Mouse (Mus musculus) MEL (cell line): ENCODE data around the gene Olfr551. TPM values are rescaled to one million over a fixed set of nuclear protein-coding genes. Genes with fewer than 3 reads are reported as not detected.

Source experiments
- DNase-seq: peaks from one replicate; pipeline ENCODE4 v3.0.0; 2011; ENCODE audit warnings: low read depth, low spot score
- H3K27ac ChIP-seq: 2 replicates; pipeline ENCODE4 v1.5.1; 2012; ENCODE audit warnings: low read depth, mild to moderate bottlenecking, control low read depth, low read length, moderate library complexity; ENCODE audit not compliant: control insufficient read depth
- H3K27me3 ChIP-seq, 2 experiments: fragments of 150-350 bp in 1 of 2; sonication (generic) in 1 of 2; 2 replicates each; pipeline ENCODE4 v1.6.1; 2012; ENCODE audit warnings: low read length in 2 of 2, mild to moderate bottlenecking in 2 of 2, improper control_type of control experiment in 1 of 2, moderate library complexity in 1 of 2; ENCODE audit not compliant: insufficient read depth in 2 of 2, control insufficient read depth in 1 of 2
- H3K36me3 ChIP-seq, 2 experiments: 2 replicates each; pipeline ENCODE4 v1.6.1; 2012 to 2014; ENCODE audit warnings: low read length in 2 of 2, improper control_type of control experiment in 1 of 2, inconsistent platforms in 1 of 2, mild to moderate bottlenecking in 1 of 2; ENCODE audit not compliant: insufficient read depth in 2 of 2, control insufficient read depth in 1 of 2
- H3K4me1 ChIP-seq, 2 experiments: fragments of 150-350 bp in 1 of 2; sonication (generic) in 1 of 2; 2 replicates each; pipeline ENCODE4 v1.6.1; 2012; ENCODE audit warnings: low read length in 2 of 2, improper control_type of control experiment in 1 of 2, mild to moderate bottlenecking in 1 of 2; ENCODE audit not compliant: insufficient read depth in 2 of 2, control insufficient read depth in 1 of 2
- H3K4me3 ChIP-seq, 2 experiments: fragments of 150-350 bp in 1 of 2; sonication (generic) in 1 of 2; 2 replicates each; pipeline ENCODE4 v1.5.1; 2012; ENCODE audit warnings: low read depth in 2 of 2, low read length in 2 of 2, mild to moderate bottlenecking in 2 of 2, moderate library complexity in 2 of 2, control low read depth in 1 of 2, improper control_type of control experiment in 1 of 2; ENCODE audit not compliant: control insufficient read depth in 1 of 2, insufficient read depth in 1 of 2
- H3K79me2 ChIP-seq: 2 replicates; pipeline ENCODE4 v1.6.1; 2012; ENCODE audit warnings: mild to moderate bottlenecking, low read length, moderate library complexity; ENCODE audit not compliant: control insufficient read depth, poor library complexity, insufficient read depth
- H3K9ac ChIP-seq: 2 replicates; pipeline ENCODE4 v1.6.1; 2012; ENCODE audit warnings: low read depth, mild to moderate bottlenecking, control low read depth, low read length, moderate library complexity; ENCODE audit not compliant: control insufficient read depth, poor library complexity, severe bottlenecking
- H3K9me3 ChIP-seq: fragments of 150-350 bp; sonication (generic); replicated peaks from 2 replicates; pipeline ENCODE4 v1.6.1; 2012; ENCODE audit warnings: mild to moderate bottlenecking, low read length, improper control_type of control experiment, moderate library complexity; ENCODE audit not compliant: insufficient read depth
- CHD1 ChIP-seq: IDR thresholded peaks from 2 replicates; pipeline ENCODE4 v1.6.1; 2012; ENCODE audit warnings: low read depth, mild to moderate bottlenecking, inconsistent platforms, low read length, improper control_type of control experiment
- CHD2 ChIP-seq: IDR thresholded peaks from 2 replicates; pipeline ENCODE4 v1.6.1; 2011; ENCODE audit warnings: low read length, improper control_type of control experiment
- E2F4 ChIP-seq: IDR thresholded peaks from 2 replicates; pipeline ENCODE4 v1.6.1; 2011; ENCODE audit warnings: low read depth, low read length, improper control_type of control experiment, borderline replicate concordance
- ELF1 ChIP-seq: IDR thresholded peaks from 2 replicates; pipeline ENCODE4 v1.6.1; 2014; ENCODE audit warnings: low read depth, mild to moderate bottlenecking, inconsistent platforms, low read length, improper control_type of control experiment, moderate library complexity
- EP300 ChIP-seq, 2 experiments: IDR thresholded peaks; 2 replicates each; pipeline ENCODE4 v1.6.1; 2011; ENCODE audit warnings: improper control_type of control experiment in 2 of 2, low read length in 2 of 2, low read depth in 1 of 2, mild to moderate bottlenecking in 1 of 2
- GABPA ChIP-seq: IDR thresholded peaks from 2 replicates; pipeline ENCODE4 v1.6.1; 2012; ENCODE audit warnings: low read depth, mild to moderate bottlenecking, inconsistent platforms, low read length, improper control_type of control experiment, moderate library complexity
- JUND ChIP-seq: IDR thresholded peaks from 2 replicates; pipeline ENCODE4 v1.6.1; 2011; ENCODE audit warnings: low read depth, mild to moderate bottlenecking, improper control_type of control experiment, low read length
- MAFK ChIP-seq: IDR thresholded peaks from 2 replicates; pipeline ENCODE4 v1.6.1; 2011; ENCODE audit warnings: low read depth, mild to moderate bottlenecking, low read length, improper control_type of control experiment, borderline replicate concordance
- MAZ ChIP-seq: IDR thresholded peaks from 2 replicates; pipeline ENCODE4 v1.6.1; 2012; ENCODE audit warnings: low read depth, mild to moderate bottlenecking, inconsistent platforms, low read length, improper control_type of control experiment
- MXI1 ChIP-seq: IDR thresholded peaks from 2 replicates; pipeline ENCODE4 v1.6.1; 2011; ENCODE audit warnings: mild to moderate bottlenecking, low read depth, low read length, improper control_type of control experiment
- MYB ChIP-seq: IDR thresholded peaks from 2 replicates; pipeline ENCODE4 v1.6.1; 2011; ENCODE audit warnings: mild to moderate bottlenecking, low read depth, low read length, improper control_type of control experiment
- NELFE ChIP-seq: IDR thresholded peaks from 2 replicates; pipeline ENCODE4 v1.6.1; 2011; ENCODE audit warnings: low read depth, low read length, improper control_type of control experiment
- POLR2A ChIP-seq, 2 experiments: IDR thresholded peaks; 2 replicates each; pipeline ENCODE4 v1.6.1; 2011 to 2012; ENCODE audit warnings: low read length in 2 of 2, mild to moderate bottlenecking in 2 of 2, control low read depth in 1 of 2, improper control_type of control experiment in 1 of 2, low read depth in 1 of 2, moderate library complexity in 1 of 2; ENCODE audit not compliant: control insufficient read depth in 1 of 2, insufficient read depth in 1 of 2, poor library complexity in 1 of 2
- POLR2AphosphoS2 ChIP-seq: IDR thresholded peaks from 2 replicates; pipeline ENCODE4 v1.6.1; 2011; ENCODE audit warnings: low read length, improper control_type of control experiment
- SMC3 ChIP-seq: IDR thresholded peaks from 2 replicates; pipeline ENCODE4 v1.6.1; 2011; ENCODE audit warnings: low read depth, low read length, improper control_type of control experiment
- TBP ChIP-seq: IDR thresholded peaks from 2 replicates; pipeline ENCODE4 v1.8.0; 2011; ENCODE audit warnings: low read depth, low read length, improper control_type of control experiment
- TCF12 ChIP-seq: IDR thresholded peaks from 2 replicates; pipeline ENCODE4 v1.6.1; 2014; ENCODE audit warnings: low read depth, mild to moderate bottlenecking, inconsistent platforms, low read length, improper control_type of control experiment, moderate library complexity
- USF1 ChIP-seq: IDR thresholded peaks from 2 replicates; pipeline ENCODE4 v1.6.1; 2014; ENCODE audit warnings: low read depth, mild to moderate bottlenecking, inconsistent platforms, low read length, improper control_type of control experiment, moderate library complexity
- USF2 ChIP-seq, 2 experiments: IDR thresholded peaks; 2 replicates each; pipeline ENCODE4 v1.6.1; 2011 to 2012; ENCODE audit warnings: improper control_type of control experiment in 2 of 2, low read length in 2 of 2, borderline replicate concordance in 1 of 2, inconsistent platforms in 1 of 2, low read depth in 1 of 2, mild to moderate bottlenecking in 1 of 2; ENCODE audit not compliant: insufficient read depth in 1 of 2
- ZC3H11A ChIP-seq: IDR thresholded peaks from 2 replicates; pipeline ENCODE4 v1.6.1; 2012; ENCODE audit warnings: low read depth, mild to moderate bottlenecking, inconsistent platforms, low read length, improper control_type of control experiment
- ZKSCAN1 ChIP-seq: IDR thresholded peaks from 2 replicates; pipeline ENCODE4 v1.6.1; 2012; ENCODE audit warnings: low read depth, mild to moderate bottlenecking, inconsistent platforms, low read length, improper control_type of control experiment, moderate library complexity
- ZMIZ1 ChIP-seq: IDR thresholded peaks from 2 replicates; pipeline ENCODE4 v1.6.1; 2012; ENCODE audit warnings: low read depth, mild to moderate bottlenecking, inconsistent platforms, low read length, improper control_type of control experiment, moderate library complexity
- ZNF384 ChIP-seq: IDR thresholded peaks from 2 replicates; pipeline ENCODE4 v1.6.1; 2012; ENCODE audit warnings: low read depth, mild to moderate bottlenecking, inconsistent platforms, low read length, improper control_type of control experiment
- polyA plus RNA-seq, 2 experiments: library from polyadenylated mRNA; stranded (reverse) in 1 of 2; unstranded in 1 of 2; fragments of >175 nt in 1 of 2; fragments of >200 nt in 1 of 2; gene quantifications; 2 replicates each; pipeline versions ENCODE4 v1.2.1 to v1.2.4; 2012; ENCODE audit warnings: low replicate concordance in 2 of 2, low read depth in 1 of 2; ENCODE audit not compliant: insufficient read length in 2 of 2, insufficient read depth in 1 of 2, missing spikeins in 1 of 2
- total RNA-seq: library from RNA; depleted of rRNA; stranded (reverse); fragments of 300-350 nt; gene quantifications from 2 replicates; pipeline ENCODE4 v1.2.3, GENCODE M21; 2012

Gene Olfr551
- total and polyA plus RNA-seq, 3 experiments = not detected

DNA sequence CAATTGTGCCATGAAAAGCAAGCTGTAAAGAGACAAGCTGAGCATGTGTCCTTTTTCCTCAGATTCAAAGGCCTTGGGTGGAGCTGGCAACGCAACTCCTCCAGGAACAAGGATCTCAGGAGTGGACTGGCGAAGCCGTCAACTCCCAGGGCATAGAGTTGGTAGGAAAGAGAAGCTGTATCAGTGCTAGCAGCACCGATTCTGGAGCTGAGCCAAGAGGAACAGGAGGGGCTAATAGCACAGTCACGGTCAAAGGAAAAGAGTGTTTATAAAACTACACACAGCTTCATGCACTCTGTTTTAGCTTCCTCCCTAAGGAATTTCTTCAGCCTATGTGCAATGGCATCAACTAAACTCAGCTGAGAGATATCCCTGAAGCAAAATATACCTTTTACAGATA lies 27.9 kb upstream of the Olfr551 start:
- H3K9me3 ChIP-seq = no peaks in the 10 kb centered on the region
- DNase-seq = peak; percentile 55
- H3K27ac ChIP-seq = no peak overlapping the region
- H3K27me3 ChIP-seq = no peaks in the 10 kb centered on the region; a peak in 2 of 4 replicates
- no peak overlapping the region for H3K4me3 ChIP-seq
- no peaks in the 10 kb centered on the region for H3K4me1 ChIP-seq
- no peak for TF ChIP-seq POLR2AphosphoS2
- TF ChIP-seq MAFK = no peak
- no peak for TF ChIP-seq TCF12
- TF ChIP-seq GABPA = no peak
- TF ChIP-seq SMC3 = no peak
- no peak for TF ChIP-seq ZC3H11A
- no peak for TF ChIP-seq CHD2
- TF ChIP-seq ZMIZ1 = no peak
- no peak for TF ChIP-seq ZKSCAN1
- TF ChIP-seq USF1 = no peak
- TF ChIP-seq MYB = no peak
- no peak for TF ChIP-seq ELF1
- TF ChIP-seq E2F4 = no peak
- no peaks in the 10 kb centered on the region for H3K36me3 ChIP-seq
- H3K9ac ChIP-seq = no peak overlapping the region
- no peaks in the 10 kb centered on the region for H3K79me2 ChIP-seq

DNA sequence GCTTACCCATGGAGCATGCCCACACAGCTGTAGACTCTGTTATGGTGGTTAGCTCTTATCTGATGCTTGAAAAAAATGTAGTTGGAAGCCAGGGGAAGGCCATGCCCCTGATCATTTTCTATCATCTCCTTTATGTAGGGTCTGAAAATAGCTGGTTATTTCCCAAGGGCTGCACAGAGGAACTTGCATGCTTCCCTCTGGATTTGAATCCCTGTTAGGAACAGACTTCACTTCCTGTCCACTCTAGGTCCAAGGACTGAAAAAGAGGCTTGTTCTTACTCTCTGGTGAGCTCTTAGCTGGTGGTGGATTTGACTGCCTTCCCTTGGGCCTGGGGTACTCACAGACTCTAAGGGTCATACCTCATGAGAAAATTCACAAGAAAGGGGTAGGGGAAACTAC lies 26.4 kb upstream of the Olfr551 start, which contains the start of gene Olfr553:
Gene Olfr553 (minus strand): TSS at position 101 of the 400 bp plus-strand sequence.
- TF ChIP-seq ZNF384 = 0 out of 2 replicates have a peak, but pooled peaks have one; percentile 18
- TF ChIP-seq MAZ = no peak
- Histone ChIP-seq H3K4me3 (no peak within 1 kb of the TSS), H3K9me3 (no peaks in the 10 kb centered on the region), H3K79me2 (no peaks in the 10 kb centered on the region), H3K27me3 (no peaks in the 10 kb centered on the region; a peak in 2 of 4 replicates), H3K27ac (no peak within 1 kb of the TSS), H3K36me3 (no peaks in the 10 kb centered on the region), H3K4me1 (no peaks in the 10 kb centered on the region), H3K9ac (no peak within 1 kb of the TSS)
- DNase-seq = no peak

DNA sequence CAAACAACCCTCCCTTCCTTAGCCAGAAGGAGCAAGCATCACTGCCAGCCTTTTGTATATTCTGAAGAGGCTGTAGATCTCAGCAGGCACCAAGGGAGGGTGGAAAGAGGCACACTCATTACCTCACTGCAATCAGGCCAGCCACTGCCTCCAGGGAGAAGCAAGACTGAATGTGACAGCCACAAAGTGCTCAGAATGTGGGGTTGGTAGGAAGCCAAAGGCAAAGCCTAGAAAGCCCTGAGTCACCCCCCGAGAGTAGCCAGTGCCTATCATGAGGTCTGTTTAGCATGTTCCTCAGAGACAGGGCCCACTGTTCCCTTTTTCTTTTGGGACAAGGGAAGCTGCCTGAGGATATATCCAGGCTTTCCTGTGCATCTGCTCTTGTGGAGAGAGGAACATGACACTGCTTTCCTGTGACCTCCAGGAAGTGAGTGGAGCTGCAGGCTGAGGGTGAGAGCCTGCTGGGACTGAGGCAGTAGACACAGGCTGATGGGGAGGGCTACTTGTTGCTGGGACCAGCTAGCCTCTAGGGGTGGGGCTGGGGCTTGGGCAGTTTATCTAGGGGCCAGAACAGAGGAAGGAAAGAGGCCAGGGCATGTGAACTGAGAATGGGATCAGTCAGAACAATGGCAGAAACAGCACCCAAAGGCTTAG lies 5.8 kb upstream of the Olfr551 start, which contains the start of gene Olfr552:
Gene Olfr552 (plus strand): TSS at position 393 of the 654 bp plus-strand sequence.
- Histone ChIP-seq H3K36me3 (no peaks in the 10 kb centered on the region), H3K4me1 (no peaks in the 10 kb centered on the region), H3K9ac (no peak within 1 kb of the TSS), H3K27ac (no peak within 1 kb of the TSS), H3K27me3 (no peaks in the 10 kb centered on the region; a peak in 1 of 4 replicates), H3K4me3 (no peak within 1 kb of the TSS), H3K79me2 (no peaks in the 10 kb centered on the region), H3K9me3 (no peaks in the 10 kb centered on the region)
- TF ChIP-seq CHD2 (no peak), ZNF384 (no peak), POLR2A (IDR thresholded peaks at IDR 0.05; ENCODE audit: control insufficient read depth in 1 of 2, insufficient read depth in 1 of 2, low read depth in 1 of 2, low read length in 2 of 2, poor library complexity in 1 of 2) (no peak), MXI1 (no peak), USF2 (IDR thresholded peaks at IDR 0.05; ENCODE audit: borderline replicate concordance in 1 of 2, insufficient read depth in 1 of 2, low read depth in 1 of 2, low read length in 2 of 2) (no peak), CHD1 (no peak), TBP (no peak), NELFE (no peak), JUND (no peak), EP300 (IDR thresholded peaks at IDR 0.05; ENCODE audit: low read depth in 1 of 2, low read length in 2 of 2) (no peak)
- no peak for DNase-seq
